Mouse (Mus musculus): ENCODE measurements around the gene Dot1l.
A peak's percentile ranks its signal among the peaks of the same experiment; 100 is the strongest.

Gene Dot1l

GRCm38 (mm10) chr10:80792175-80793032 lies 37.4 kb downstream of the Dot1l start:
- DNase-seq (ENCODE audit: extremely low read depth, low read depth, low spot score): peak; percentile 62

GRCm38 (mm10) chr10:80793033-80793784 lies 38.2 kb downstream of the Dot1l start:
- no peak for DNase-seq (ENCODE audit: extremely low read depth, low read depth, low spot score)

GRCm38 (mm10) chr10:80793803-80794202 lies 38.8 kb downstream of the Dot1l start:
- no peak for DNase-seq (ENCODE audit: extremely low read depth, low read depth, low spot score)

GRCm38 (mm10) chr10:80794750-80795149 lies 39.7 kb downstream of the Dot1l start:
- DNase-seq (ENCODE audit: extremely low read depth, low read depth, low spot score): no peak

- DNase-seq (ENCODE audit: extremely low read depth, low read depth, low spot score): no peak
Observed at GRCm38 (mm10) chr10:80796307-80796848, 41.4 kb downstream of the Dot1l start.

GRCm38 (mm10) chr10:80797186-80798149 lies 42.5 kb downstream of the Dot1l start:
- no peak for DNase-seq (ENCODE audit: extremely low read depth, low read depth, low spot score)

GRCm38 (mm10) chr10:80798150-80799006 lies 43.4 kb downstream of the Dot1l start, which contains the start of the genes Sf3a2 and Plekhj1:
Gene Sf3a2, plus strand, starts transcription at chr10:80798198.
Gene Plekhj1, minus strand, starts transcription at chr10:80798626.
- peak; percentile 65 for DNase-seq (ENCODE audit: extremely low read depth, low read depth, low spot score)

- no peak for DNase-seq (ENCODE audit: extremely low read depth, low read depth, low spot score)
Observed at GRCm38 (mm10) chr10:80799070-80799566, 44.1 kb downstream of the Dot1l start.

- no peak for DNase-seq (ENCODE audit: extremely low read depth, low read depth, low spot score)
Observed at GRCm38 (mm10) chr10:80802204-80802912, 47.4 kb downstream of the Dot1l start.

GRCm38 (mm10) chr10:80802996-80803395 lies 48.0 kb downstream of the Dot1l start:
- DNase-seq (ENCODE audit: extremely low read depth, low read depth, low spot score): no peak

GRCm38 (mm10) chr10:80804340-80804739 lies 49.3 kb downstream of the Dot1l start:
- DNase-seq (ENCODE audit: extremely low read depth, low read depth, low spot score): no peak

- no peak for DNase-seq (ENCODE audit: extremely low read depth, low read depth, low spot score)
Observed at GRCm38 (mm10) chr10:80804916-80805315, 49.9 kb downstream of the Dot1l start, which contains the start of gene Amh. Gene Amh, plus strand, starts transcription at chr10:80805243.

- no peak for DNase-seq (ENCODE audit: extremely low read depth, low read depth, low spot score)
Observed at GRCm38 (mm10) chr10:80805322-80805721, 50.3 kb downstream of the Dot1l start.

- DNase-seq (ENCODE audit: extremely low read depth, low read depth, low spot score): no peak
Observed at GRCm38 (mm10) chr10:80805925-80806324, 50.9 kb downstream of the Dot1l start.

- no peak for DNase-seq (ENCODE audit: extremely low read depth, low read depth, low spot score)
Observed at GRCm38 (mm10) chr10:80806341-80807056, 51.5 kb downstream of the Dot1l start.

- DNase-seq (ENCODE audit: extremely low read depth, low read depth, low spot score): no peak
Observed at GRCm38 (mm10) chr10:80807057-80807627, 52.1 kb downstream of the Dot1l start.

GRCm38 (mm10) chr10:80808099-80808984 lies 53.3 kb downstream of the Dot1l start:
- DNase-seq (ENCODE audit: extremely low read depth, low read depth, low spot score): no peak

All from fat pad, adult 2 months (tissue).